Mouse (Mus musculus) urinary bladder, adult 18-20 months (tissue): Measurements from ENCODE around the gene Rad51b.

Source experiments
- DNase-seq, 2 experiments: peaks; one replicate each; pipeline ENCODE4 v3.0.0; 2022; ENCODE audit warnings: low spot score in 2 of 2, mixed read lengths in 2 of 2

Gene Rad51b

GRCm38 (mm10) chr12:79436035-79436434 is 139.0 kb downstream of the Rad51b start:
- DNase-seq, result no peak

- no peak for DNase-seq
Observed at GRCm38 (mm10) chr12:79436892-79437291, 139.8 kb downstream of the Rad51b start.

DNA sequence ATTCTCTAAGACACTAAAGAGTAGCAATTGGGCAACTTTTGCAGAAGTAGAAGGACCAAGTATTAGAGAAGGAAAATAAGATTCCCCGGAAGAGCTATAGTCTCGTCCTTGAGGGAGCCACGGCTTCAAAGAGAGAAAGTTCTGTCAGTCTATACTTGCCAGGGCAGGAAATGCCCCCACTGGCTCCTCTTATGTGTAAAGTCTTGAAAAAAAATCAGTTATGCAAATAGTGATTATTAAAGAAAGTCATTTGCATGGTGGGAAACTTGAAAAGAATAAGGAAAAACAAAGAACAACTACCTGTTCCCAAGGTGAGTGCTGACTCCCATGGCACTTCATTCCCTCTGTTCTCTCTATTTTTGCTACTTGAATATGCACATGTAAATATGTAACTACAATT is 140.5 kb downstream of the Rad51b start:
- no peak for DNase-seq

DNA sequence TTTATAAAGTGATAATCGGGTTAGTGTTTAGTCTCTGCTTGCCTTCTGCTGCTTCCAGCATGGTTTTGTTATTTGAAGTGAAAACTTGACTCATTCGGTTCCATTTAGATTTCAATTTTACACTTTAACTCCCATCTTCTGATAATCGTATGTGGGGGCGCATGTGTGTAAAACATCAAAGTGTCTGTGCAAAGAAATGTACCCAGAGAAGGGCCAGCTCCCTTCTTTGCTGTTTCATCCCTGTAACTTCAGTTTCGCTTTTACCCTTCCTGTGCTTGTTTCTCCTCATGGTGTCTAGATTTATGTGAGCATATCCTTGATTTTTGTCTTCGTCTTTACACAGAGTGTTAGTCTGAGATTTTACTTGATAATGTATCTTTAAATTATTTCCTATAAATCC is 142.9 kb downstream of the Rad51b start:
- no peak for DNase-seq

DNA sequence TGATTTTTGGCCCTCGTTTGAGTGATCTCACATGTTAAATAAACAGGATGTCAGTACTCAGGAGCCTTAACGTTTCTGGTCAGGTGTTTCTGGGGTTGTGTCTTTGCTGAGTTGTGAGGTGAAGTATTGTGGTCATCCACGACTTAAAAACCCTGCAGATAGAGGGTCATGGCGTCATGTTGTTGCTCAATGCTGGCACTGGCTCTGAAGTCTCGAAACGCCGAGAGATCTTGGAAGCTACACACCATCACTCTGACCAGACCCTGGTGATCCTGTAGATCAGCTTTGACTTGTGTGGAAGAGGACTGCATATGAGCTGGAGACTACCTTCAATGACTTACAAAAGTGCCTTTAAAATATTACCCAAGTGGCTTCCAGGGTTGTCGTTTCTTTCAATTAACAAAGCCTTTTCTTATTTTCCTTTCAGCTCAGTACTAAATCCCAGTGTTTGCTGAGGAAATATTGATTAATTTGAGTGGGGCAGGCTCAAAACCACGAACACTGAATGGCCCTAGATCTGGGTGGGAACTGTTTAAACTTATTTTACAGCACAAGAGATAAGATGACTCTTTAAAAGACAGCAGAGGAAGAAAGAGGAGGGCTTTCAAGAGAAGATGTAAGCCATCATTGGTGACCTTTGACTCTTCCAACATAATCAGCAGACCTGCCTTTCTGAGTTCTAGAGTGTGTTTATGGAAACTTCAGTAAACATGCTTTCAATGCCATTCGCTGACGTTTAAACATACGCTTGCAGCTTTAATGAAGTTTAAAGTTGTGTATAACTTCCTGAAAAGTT is 144.3 kb downstream of the Rad51b start:
- no peak for DNase-seq

GRCm38 (mm10) chr12:79442126-79442525 is 145.0 kb downstream of the Rad51b start:
- no peak for DNase-seq

DNA sequence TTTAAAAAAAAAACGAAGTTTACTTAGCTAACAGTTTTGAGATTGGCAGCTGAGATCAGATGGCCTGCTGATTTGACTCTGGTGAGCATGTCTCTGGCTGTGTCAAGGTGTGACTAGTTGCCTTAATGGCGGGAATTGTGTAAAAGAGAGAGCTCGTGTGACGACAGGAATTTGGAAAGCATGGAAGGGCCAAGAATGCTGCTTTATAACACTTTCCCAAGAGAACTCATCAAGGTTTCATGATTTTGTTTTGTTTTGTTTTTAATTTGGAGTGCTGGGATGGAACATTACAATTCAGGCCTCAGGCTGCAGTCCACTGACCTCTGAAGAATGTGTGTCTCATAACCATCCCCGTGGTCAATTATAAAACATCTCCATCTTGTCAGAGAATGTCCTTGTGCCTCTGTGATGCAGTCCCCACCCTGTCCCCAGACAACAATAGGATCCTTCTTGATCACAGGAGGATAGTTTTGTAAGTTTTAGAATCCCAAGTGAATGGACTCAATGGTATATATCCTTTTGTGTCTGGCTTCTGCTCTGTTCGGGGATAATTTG is 145.8 kb downstream of the Rad51b start:
- no peak for DNase-seq

- DNase-seq, result no peak
Observed at GRCm38 (mm10) chr12:79444646-79445045, 147.6 kb downstream of the Rad51b start.

- DNase-seq, result no peak
Observed at GRCm38 (mm10) chr12:79447039-79447438, 150.0 kb downstream of the Rad51b start.

DNA sequence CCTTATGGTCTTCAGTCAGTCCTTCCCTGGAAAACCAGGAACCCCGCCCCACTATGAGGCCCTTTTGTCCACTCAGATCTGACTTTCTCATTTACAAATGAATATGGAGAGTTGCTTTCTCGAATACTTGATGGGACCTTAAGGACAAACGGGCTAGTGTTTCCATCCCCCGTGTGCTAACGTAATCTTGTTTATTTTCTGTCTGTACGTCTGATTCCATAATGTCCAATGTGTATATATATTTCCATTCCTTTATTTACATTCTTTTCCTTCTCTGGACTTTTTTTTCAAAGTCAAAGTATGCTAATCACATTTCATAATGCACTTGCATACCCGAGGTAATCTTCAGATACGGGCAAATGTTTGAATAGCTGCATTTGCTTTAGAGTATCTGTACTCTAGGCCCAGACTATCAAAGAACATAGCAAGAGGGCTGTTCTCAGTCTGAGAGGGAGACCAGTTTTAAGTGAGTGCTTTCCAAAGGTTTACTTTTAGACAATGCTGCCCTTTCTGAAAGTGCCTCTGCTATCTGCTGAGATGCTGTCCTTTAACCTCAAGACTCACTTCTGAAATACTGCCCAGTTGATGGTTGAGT is 152.8 kb downstream of the Rad51b start:
- no peak for DNase-seq

DNA sequence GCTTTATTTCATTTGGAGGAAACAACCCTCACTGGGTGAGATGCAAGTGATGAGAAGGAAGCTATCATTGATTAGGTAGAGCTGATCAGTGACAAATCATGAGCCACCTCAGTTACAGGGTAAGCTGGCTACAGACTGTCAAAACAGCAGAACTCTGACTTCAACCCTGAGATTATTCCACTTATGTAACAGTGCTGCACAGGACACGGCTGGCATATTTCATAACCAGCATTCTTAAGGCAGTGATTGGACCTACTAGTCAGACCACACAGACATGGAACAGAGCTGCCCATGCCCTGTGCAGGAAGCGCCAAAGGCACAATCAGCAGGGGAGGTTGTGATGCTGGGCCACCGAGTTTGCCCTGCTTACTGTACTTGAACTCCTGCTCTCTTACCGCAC is 155.8 kb downstream of the Rad51b start:
- DNase-seq, result no peak

GRCm38 (mm10) chr12:79454017-79454416 is 156.9 kb downstream of the Rad51b start:
- no peak for DNase-seq

DNA sequence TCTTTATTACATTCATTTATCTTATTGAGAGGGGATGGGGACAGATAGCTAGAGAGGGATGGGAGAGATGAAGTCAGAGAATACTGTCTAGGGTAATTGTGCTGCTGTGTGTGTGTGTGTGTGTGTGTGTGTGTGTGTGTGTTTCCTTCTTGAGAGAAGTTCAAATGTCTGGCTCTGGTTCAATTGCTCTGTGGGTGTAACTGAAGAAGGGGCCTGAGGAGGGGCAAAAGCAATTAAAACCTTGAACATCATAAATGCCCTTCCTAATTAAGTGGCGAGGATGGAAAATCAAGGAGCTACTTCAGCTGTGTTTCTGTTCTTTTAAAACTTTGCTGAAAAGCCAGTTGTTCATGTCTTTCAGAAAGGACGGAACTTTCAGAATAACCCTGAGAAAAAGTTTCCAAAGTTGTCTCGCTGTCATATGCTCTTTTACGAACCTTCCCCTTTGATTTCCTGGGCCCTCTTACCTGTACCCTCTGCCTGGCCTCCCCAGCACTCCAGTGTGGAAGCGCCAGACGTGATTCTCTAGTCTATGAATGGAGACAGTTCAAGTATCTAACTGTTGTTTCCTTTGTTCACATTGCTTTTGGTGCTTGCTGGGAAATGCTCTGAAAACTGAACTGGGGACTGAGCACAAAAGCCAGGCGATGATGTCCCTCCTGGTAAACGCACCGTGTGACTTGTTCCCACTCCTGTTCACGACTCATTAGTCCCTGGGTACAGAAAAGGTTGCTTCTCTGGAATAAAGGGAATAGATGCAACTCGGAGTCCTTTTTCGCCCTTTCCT is 158.2 kb downstream of the Rad51b start:
- no peak for DNase-seq

DNA sequence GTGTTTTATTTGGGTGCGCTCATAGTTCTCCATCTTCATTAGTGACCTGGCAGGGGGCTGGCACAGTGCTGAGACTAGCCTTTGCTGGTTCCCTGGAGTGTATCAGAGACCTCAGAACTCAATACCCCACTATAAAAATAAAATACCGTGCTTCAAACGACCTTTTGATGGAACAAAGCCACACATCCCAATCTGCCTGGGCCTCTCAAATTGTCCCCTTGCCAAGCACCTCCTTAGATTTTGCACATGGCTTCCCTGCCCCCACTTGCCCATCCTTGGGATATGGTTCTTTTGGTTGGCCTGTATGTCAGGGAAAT is 158.7 kb downstream of the Rad51b start:
- DNase-seq, result no peak

DNA sequence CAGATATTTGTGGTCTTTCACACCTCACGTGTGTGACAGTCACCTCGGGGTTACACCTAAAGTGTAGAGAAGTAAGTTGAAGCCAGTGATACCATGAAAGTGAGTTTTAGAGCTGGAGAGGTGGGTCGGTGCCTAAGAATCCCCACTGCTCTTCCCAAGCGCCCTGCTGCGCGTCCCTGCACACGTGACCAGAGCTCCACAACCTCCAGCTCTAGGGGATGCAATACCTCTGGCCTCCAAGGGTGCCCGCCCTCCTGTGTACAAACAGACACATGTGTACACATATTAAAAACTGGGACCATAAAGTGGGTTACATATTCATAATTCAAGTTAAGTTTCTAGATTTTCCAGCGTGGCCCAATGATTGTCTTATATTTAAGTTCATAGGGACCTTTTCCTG is 159.2 kb downstream of the Rad51b start:
- DNase-seq, result no peak

DNA sequence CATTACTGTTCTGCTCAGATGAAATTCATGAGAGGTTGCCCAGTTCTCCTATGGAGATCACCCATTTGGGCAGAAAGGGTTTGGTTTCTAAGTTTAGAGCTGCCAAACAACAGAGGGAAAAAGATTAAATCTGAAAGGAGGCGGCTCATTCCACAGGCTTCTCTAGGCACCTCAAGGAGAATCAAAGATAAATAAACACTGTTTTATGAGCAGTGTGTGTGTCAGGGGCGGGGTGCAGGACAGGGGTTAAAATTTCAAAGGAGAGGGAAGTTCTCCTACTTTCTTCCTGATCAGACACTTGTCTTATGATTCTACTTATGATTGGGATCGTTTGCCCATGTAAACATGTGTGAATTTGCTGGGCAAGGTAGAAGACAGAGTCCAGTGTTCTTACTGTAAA is 166.3 kb downstream of the Rad51b start:
- DNase-seq, result no peak

- DNase-seq, result no peak
Observed at GRCm38 (mm10) chr12:79470113-79470512, 173.0 kb downstream of the Rad51b start.

GRCm38 (mm10) chr12:79471868-79472267 is 174.8 kb downstream of the Rad51b start:
- no peak for DNase-seq

DNA sequence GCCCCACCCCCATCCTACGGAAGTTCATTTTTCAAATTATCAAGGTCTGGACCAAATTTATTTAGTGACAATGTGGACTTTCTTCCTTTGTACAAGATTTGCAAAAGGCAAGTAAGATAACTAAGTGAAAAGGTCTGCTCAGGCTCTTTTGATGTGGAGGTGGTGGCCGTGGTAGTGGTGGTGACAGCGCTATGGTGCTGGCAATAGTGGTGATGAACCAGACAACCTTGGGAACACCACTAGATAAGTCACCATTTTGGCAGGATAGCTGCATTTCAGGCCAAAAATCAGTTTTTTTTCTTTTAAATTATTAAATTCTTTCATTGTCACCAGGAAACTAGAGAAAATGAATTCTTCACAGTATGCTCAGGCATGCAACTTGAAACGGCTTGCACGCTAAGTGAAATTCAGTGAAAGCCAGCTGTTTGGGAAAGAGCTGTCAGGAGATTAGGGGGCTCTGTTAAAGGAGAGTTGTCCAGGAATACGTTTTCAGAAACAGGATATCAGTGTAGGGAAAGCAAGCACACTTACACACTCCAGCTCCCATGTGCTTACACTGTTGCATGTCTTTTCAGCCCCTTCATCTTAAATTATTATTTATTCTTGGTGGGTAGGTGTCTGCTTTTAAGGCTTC is 179.4 kb downstream of the Rad51b start:
- DNase-seq, result no peak

DNA sequence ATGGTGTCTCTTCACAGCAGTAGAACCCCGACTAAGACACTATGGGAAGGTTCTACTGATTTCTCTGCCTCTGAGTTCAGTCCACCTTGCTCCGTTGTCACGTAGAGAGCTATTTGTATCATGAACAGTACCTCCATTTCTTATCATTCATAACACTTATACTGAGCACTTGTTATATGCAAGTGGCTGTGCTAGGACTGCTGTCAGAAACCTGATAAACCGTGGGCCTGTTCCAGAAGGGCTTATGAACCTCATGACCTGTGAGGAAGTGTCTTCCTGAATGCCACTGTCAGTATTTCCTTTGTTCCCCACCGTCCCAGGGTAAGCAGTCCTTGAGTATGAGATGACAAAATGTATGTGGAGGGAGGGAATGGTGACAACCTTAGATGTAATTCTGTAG is 181.7 kb downstream of the Rad51b start:
- DNase-seq, result no peak

DNA sequence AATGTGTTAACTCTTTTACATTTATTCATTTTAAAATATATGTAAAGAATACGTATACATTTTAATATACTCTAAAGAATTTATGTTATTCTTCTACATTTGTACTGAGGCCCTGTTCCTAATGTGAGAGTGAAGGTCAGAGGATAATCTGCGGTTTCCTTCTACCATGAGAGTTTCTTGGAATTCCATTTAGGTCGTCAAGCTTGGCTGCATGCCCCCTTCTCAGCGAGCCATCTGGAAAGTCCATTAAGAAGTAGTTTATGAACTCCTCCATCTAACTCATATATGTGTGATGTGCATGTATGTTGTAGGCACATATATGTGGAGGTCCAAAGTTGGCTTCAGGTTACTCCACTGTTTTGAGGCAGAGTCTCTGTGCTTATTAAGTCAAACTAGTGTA is 188.4 kb downstream of the Rad51b start:
- no peak for DNase-seq

GRCm38 (mm10) chr12:79488590-79489242 is 191.6 kb downstream of the Rad51b start:
- no peak for DNase-seq
